In the genomic region with DNA sequence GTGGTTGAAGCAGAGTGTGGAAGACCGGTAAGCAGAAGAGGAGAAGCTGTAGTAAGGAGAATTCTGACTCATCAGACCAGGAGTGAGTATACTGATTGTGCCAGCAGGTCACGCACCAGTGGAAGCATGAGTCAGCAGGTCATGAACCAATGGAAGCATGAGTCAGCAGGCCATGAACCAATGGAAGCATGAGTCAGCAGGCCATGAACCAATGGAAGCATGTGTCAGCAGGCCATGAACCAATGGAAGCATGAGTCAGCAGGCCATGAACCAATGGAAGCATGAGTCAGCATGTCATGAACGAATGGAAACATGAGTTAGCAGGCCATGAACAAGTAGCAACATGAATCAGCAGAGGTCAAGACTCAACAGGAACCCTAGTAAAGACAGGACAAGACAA, we compare ENCODE assay signal across 40 mouse cellular contexts. TPM values are rescaled to one million over a fixed set of nuclear protein-coding genes. Genes with fewer than 3 reads are reported as not detected.
A peak's percentile ranks its signal among the peaks of the same experiment; 100 is the strongest.
DNase-seq lines count a peak whose midpoint lies in the region; ATAC-seq and TF ChIP-seq lines count a peak whose summit lies in the region.
"Had no signal": no experiment of that assay in that cellular context is flagged by ENCODE, and none has a peak within 500 bp of the region (broad histone marks: within the 10 kb centered on the region; RNA-seq: fewer than 3 reads in every experiment).

No protein-coding gene starts in this region.

- peak; percentile 5 for DNase-seq in kidney, adult 9 months
- DNase-seq in MN1 (ENCODE audit: low spot score) = peak; percentile 7
- peak; percentile 11 for DNase-seq in brain, adult 2 months (ENCODE audit: low read depth, low spot score)
- no peak for DNase-seq in lung, postnatal 4 days
- DNase-seq in thymus, postnatal 0 days (ENCODE audit: low spot score) = no peak
- DNase-seq: adrenal gland, postnatal 25 days; cerebellum, adult 2 months; cerebellum, postnatal 14 days; forebrain, postnatal 0 days; gastrocnemius, adult 2 months; gastrocnemius, postnatal 36 days; heart, adult 2 months; heart, postnatal 4 days; kidney, adult 18-20 months; kidney, postnatal 10 days; layer of hippocampus, adult 9-11 months; liver, embryonic 13.5 days; lung, adult 18-20 months; right cerebral cortex, adult 18-20 months; spleen, adult 18-20 months; thymus, adult 18-20 months; thymus, postnatal 36 days had no signal

- H3K27me3 ChIP-seq in kidney, embryonic 16.5 days (ENCODE audit: insufficient read depth, low read length) = no peaks in the 10 kb centered on the region
- H3K27me3 ChIP-seq in C2C12 (ENCODE audit: control insufficient read depth, insufficient read depth, insufficient read length) = no peaks in the 10 kb centered on the region
- H3K27me3 ChIP-seq: hindbrain, embryonic 15.5 days; limb, embryonic 15.5 days; liver, embryonic 13.5 days; midbrain, embryonic 15.5 days; neural tube, embryonic 12.5 days had no signal

- H3K36me3 ChIP-seq in kidney, embryonic 16.5 days (ENCODE audit: insufficient read depth, low read length) = no peaks in the 10 kb centered on the region
- H3K36me3 ChIP-seq in C2C12 (ENCODE audit: control insufficient read depth, insufficient read depth) = no peaks in the 10 kb centered on the region
- H3K36me3 ChIP-seq: heart, embryonic 12.5 days; hindbrain, embryonic 15.5 days; limb, embryonic 10.5 days; limb, embryonic 15.5 days; liver, embryonic 13.5 days; midbrain, embryonic 10.5 days; midbrain, embryonic 15.5 days; neural tube, embryonic 12.5 days had no signal

- WGBS in kidney, embryonic 16.5 days = 83% methylated on average over 3 of the region's 3 CpGs

- no peak overlapping the region for H3K4me2 ChIP-seq in kidney, embryonic 16.5 days (replicated peaks; ENCODE audit: low read depth, low read length)
- H3K4me2 ChIP-seq: heart, embryonic 12.5 days; hindbrain, embryonic 15.5 days; limb, embryonic 15.5 days; liver, embryonic 13.5 days; midbrain, embryonic 15.5 days; neural tube, embryonic 12.5 days had no signal

- H3K4me3 ChIP-seq in kidney, embryonic 16.5 days (ENCODE audit: low read length) = no peak overlapping the region
- H3K4me3 ChIP-seq in C2C12 (ENCODE audit: insufficient read depth, poor library complexity, severe bottlenecking) = no peak overlapping the region
- H3K4me3 ChIP-seq: erythroblast, embryonic 14.5 days; gastrocnemius, adult 2 months; heart, adult 2 months; heart, embryonic 12.5 days; hindbrain, embryonic 15.5 days; limb, embryonic 10.5 days; limb, embryonic 15.5 days; liver, embryonic 13.5 days; midbrain, embryonic 10.5 days; midbrain, embryonic 15.5 days; myocyte; neural tube, embryonic 12.5 days had no signal

- no peaks in the 10 kb centered on the region for H3K79me3 ChIP-seq in C2C12 (ENCODE audit: low read depth)

- TF ChIP-seq CTCF in C2C12 (IDR thresholded peaks at IDR 0.05; ENCODE audit: control insufficient read depth, insufficient read depth, insufficient read length) = no peak

- no peak overlapping the region for H3K9ac ChIP-seq in kidney, embryonic 16.5 days (replicated peaks; ENCODE audit: low read length)
- H3K9ac ChIP-seq: forebrain, postnatal 0 days; heart, embryonic 12.5 days; hindbrain, embryonic 15.5 days; limb, embryonic 15.5 days; liver, embryonic 13.5 days; midbrain, embryonic 15.5 days; neural tube, embryonic 12.5 days had no signal

- peaks cover 10% of the 10 kb centered on the region for H3K4me1 ChIP-seq in kidney, embryonic 16.5 days (ENCODE audit: insufficient read depth, low read length)
- H3K4me1 ChIP-seq: limb, embryonic 15.5 days; liver, embryonic 13.5 days; midbrain, embryonic 15.5 days had no signal

- ATAC-seq in kidney, embryonic 16.5 days (ENCODE audit: low FRiP score, low TSS enrichment) = no peak
- ATAC-seq in frontal cortex, adult (ENCODE audit: low TSS enrichment) = no peak
- ATAC-seq: forebrain, postnatal 0 days; lung, postnatal 0 days; midbrain, embryonic 15.5 days had no signal

- H3K9me3 ChIP-seq in kidney, embryonic 16.5 days (ENCODE audit: low read length) = no peaks in the 10 kb centered on the region
- H3K9me3 ChIP-seq: heart, embryonic 12.5 days; hindbrain, embryonic 15.5 days; limb, embryonic 10.5 days; limb, embryonic 15.5 days; midbrain, embryonic 10.5 days; midbrain, embryonic 15.5 days; neural tube, embryonic 12.5 days had no signal

- H3ac ChIP-seq in C2C12 (ENCODE audit: control insufficient read depth, insufficient read length, low read depth) = no peak overlapping the region

- no peak overlapping the region for H3K27ac ChIP-seq in kidney, embryonic 16.5 days (ENCODE audit: low read length)
- H3K27ac ChIP-seq: gastrocnemius, adult 2 months; heart, adult 2 months; hindbrain, embryonic 15.5 days; limb, embryonic 10.5 days; limb, embryonic 15.5 days; liver, embryonic 13.5 days; macrophage; midbrain, embryonic 10.5 days; midbrain, embryonic 15.5 days; neural tube, embryonic 12.5 days; stomach, postnatal 0 days had no signal

- H3K79me2 ChIP-seq in C2C12 (ENCODE audit: control insufficient read depth, insufficient read depth) = no peaks in the 10 kb centered on the region

TF ChIP-seq in C2C12, 6 proteins besides CTCF, POLR2A, EP300 and RAD21:
- TF ChIP-seq FOSL1 (IDR thresholded peaks at IDR 0.05; ENCODE audit: insufficient read depth, low read length, poor library complexity, severe bottlenecking) = peak; percentile 12
- TF ChIP-seq CEBPB (IDR thresholded peaks at IDR 0.05; ENCODE audit: low read depth) = no peak

RNA-seq across cellular contexts. Expression of a gene that starts 55.0 kb away (rescaled TPM):
- 0.69 and 0.81 TPM in 2 replicates for polyA plus RNA-seq in kidney, embryonic 16.5 days (2015; fragmentation: Nextera tagmentation; extraction: Ambion mirVana)
- polyA plus RNA-seq in C2C12 (2012; fragmentation: generic; extraction: Trizol) = 278 TPM
- 0.21 and 0.23 TPM in 2 replicates for polyA plus RNA-seq in thymus, postnatal 0 days (2015; fragmentation: Nextera tagmentation; extraction: Ambion mirVana)
- polyA plus RNA-seq: cerebellum, adult 2 months; erythroblast, embryonic 14.5 days; forebrain, embryonic 11.5 days; forebrain, postnatal 0 days; heart, adult 2 months; heart, postnatal 0 days; intestine, embryonic 14.5 days; lung, postnatal 0 days; macrophage; midbrain, embryonic 10.5 days had no signal

Comparison
In these comparisons a context has a peak if more than half of its experiments do, and no peak if none do; other contexts are left out.
1. DNase-seq: peak in kidney, adult 9 months (single experiment), MN1 (single experiment) and brain, adult 2 months (single experiment); none in lung, postnatal 4 days (0 of 2) and thymus, postnatal 0 days (single experiment).
2. RNA of a gene that starts 55.0 kb away (polyA plus RNA-seq): 278 TPM in C2C12 (single experiment); 0.69 to 0.81 TPM in kidney, embryonic 16.5 days and 0.21 to 0.23 TPM in thymus, postnatal 0 days; every median in the first group is over 100 times any median in the second.